8 mouse cellular contexts compared by ENCODE assay signal in genomic region chr6:127529451-127529850, GRCm38 (mm10). TPM values are rescaled to one million over a fixed set of nuclear protein-coding genes. Genes with fewer than 3 reads are reported as not detected.
DNase-seq lines count a peak whose midpoint lies in the region; ATAC-seq lines count a peak whose summit lies in the region.

No protein-coding gene starts in this region.

- no peak overlapping the region for H3K4me2 ChIP-seq in kidney, embryonic 15.5 days

- H3K9ac ChIP-seq in kidney, embryonic 15.5 days = no peak overlapping the region

- no peak overlapping the region for H3K27ac ChIP-seq in kidney, embryonic 15.5 days

- 0 out of 2 replicates have a peak, but pooled peaks have one; percentile 36 for ATAC-seq in kidney, embryonic 15.5 days (replicated peaks; ENCODE audit: low FRiP score)
- ATAC-seq in activated CD4-positive, CD25-positive, alpha-beta regulatory T cell, adult 4 months = no peak

- peak; percentile 40 to 56 for DNase-seq in left cerebral cortex, postnatal 14 days (ENCODE audit: low spot score in 2 of 2)
- DNase-seq in left cerebral cortex, adult 8-10 months (ENCODE audit: low spot score in 2 of 2) = no peak
- DNase-seq in cerebellum, adult 11 months = peak; percentile 78
- DNase-seq in gastrocnemius, postnatal 4 days (ENCODE audit: low spot score in 2 of 2) = peak; percentile 22 to 66
- peak; percentile 93 for DNase-seq in lung, postnatal 14 days
- peak; percentile 21 to 45 for DNase-seq in urinary bladder, adult 18-20 months (ENCODE audit: low spot score in 2 of 2)

- H3K4me3 ChIP-seq in kidney, embryonic 15.5 days (replicated peaks) = no peak overlapping the region

- no peaks in the 10 kb centered on the region for H3K4me1 ChIP-seq in kidney, embryonic 15.5 days

- intact Hi-C loops in left cerebral cortex, postnatal 14 days (cut with DNase I) = no loop called here

- no peaks in the 10 kb centered on the region for H3K9me3 ChIP-seq in kidney, embryonic 15.5 days (replicated peaks)

- H3K27me3 ChIP-seq in kidney, embryonic 15.5 days = no peaks in the 10 kb centered on the region

- no peaks in the 10 kb centered on the region for H3K36me3 ChIP-seq in kidney, embryonic 15.5 days

- WGBS in kidney, embryonic 15.5 days = 82% methylated on average over 2 of the region's 2 CpGs

RNA-seq across cellular contexts. Expression of gene Cracr2a, which starts 31.7 kb away (rescaled TPM):
- total RNA-seq in left cerebral cortex, postnatal 14 days (2021) = 1 to 10 TPM; 2.0 to 2.3 TPM
- 1 to 10 TPM; 3.4 to 5.4 (median 3.6) TPM for total RNA-seq in left cerebral cortex, adult 8-10 months (2022)
- total RNA-seq in gastrocnemius, postnatal 4 days (2021) = 1 to 10 TPM; 1.4 to 2.0 TPM
- 1.8 and 1.9 TPM in 2 replicates for polyA plus RNA-seq in kidney, embryonic 15.5 days (2015; fragmentation: Nextera tagmentation; extraction: Ambion mirVana)
- 10 to 100 TPM; 11.2 to 12.3 TPM for polyA plus RNA-seq in activated CD4-positive, CD25-positive, alpha-beta regulatory T cell, adult 4 months (2017; shearing (Covaris generic))

Comparison
In these comparisons a context has a peak if more than half of its experiments do, and no peak if none do; other contexts are left out.
1. DNase-seq: peak in left cerebral cortex, postnatal 14 days (2 of 2), cerebellum, adult 11 months (single experiment), gastrocnemius, postnatal 4 days (2 of 2), lung, postnatal 14 days (single experiment) and urinary bladder, adult 18-20 months (2 of 2); none in left cerebral cortex, adult 8-10 months (0 of 2).